Mouse (Mus musculus): ENCODE results near the gene Ints4. TPM values are rescaled to one million over a fixed set of nuclear protein-coding genes. Genes with fewer than 3 reads are reported as not detected.

Gene Ints4
- polyA plus RNA-seq, 2 experiments from 2014 or later = 46.2 to 64.2 TPM

- ATAC-seq = no peak
Measured at GRCm38 (mm10) chr7:97546462-97546861, 65.7 kb downstream of the Ints4 start.

- no peak for ATAC-seq
Measured at GRCm38 (mm10) chr7:97549301-97549700, 68.5 kb downstream of the Ints4 start.

GRCm38 (mm10) chr7:97550673-97551072, 69.9 kb downstream of the Ints4 start:
- no peak for ATAC-seq

GRCm38 (mm10) chr7:97563576-97563975, 82.8 kb downstream of the Ints4 start:
- no peak for ATAC-seq

GRCm38 (mm10) chr7:97569372-97569771, 88.6 kb downstream of the Ints4 start:
- ATAC-seq = no peak

GRCm38 (mm10) chr7:97570389-97570788, 89.6 kb downstream of the Ints4 start:
- ATAC-seq = no peak

- no peak for ATAC-seq
Measured at GRCm38 (mm10) chr7:97578361-97579066, 97.8 kb downstream of the Ints4 start.

GRCm38 (mm10) chr7:97579067-97579975, 98.6 kb downstream of the Ints4 start, which contains the start of the genes Aamdc and Rsf1:
Gene Aamdc, minus strand, starts transcription at chr7:97579497.
Gene Rsf1, plus strand, starts transcription at chr7:97579889.
- peak; percentile 76 for ATAC-seq

- peak; percentile 8 for ATAC-seq
Measured at GRCm38 (mm10) chr7:97579976-97580842, 99.5 kb downstream of the Ints4 start.

GRCm38 (mm10) chr7:97580843-97581214, 100.1 kb downstream of the Ints4 start:
- peak; percentile 72 for ATAC-seq

- ATAC-seq = no peak
Measured at GRCm38 (mm10) chr7:97588506-97588905, 107.8 kb downstream of the Ints4 start.

- ATAC-seq = no peak
Measured at GRCm38 (mm10) chr7:97590488-97590887, 109.7 kb downstream of the Ints4 start.

Other genes starting within 250 kb of the Ints4 start
- gene Usp35, start 148.9 kb upstream of the Ints4 start, polyA plus RNA-seq (2017; shearing (Covaris generic)) = 1 to 10 TPM; 1.4 to 2.7 TPM
- 1 to 10 TPM; 1.7 to 3.1 TPM for gene Kctd21, start 148.6 kb upstream of the Ints4 start, polyA plus RNA-seq (2017; shearing (Covaris generic))
- 10 to 100 TPM; 19.5 to 21.4 TPM for gene Alg8, start 109.3 kb upstream of the Ints4 start, polyA plus RNA-seq (2017; shearing (Covaris generic))
- 100 to 1,000 TPM; 159 to 178 TPM for gene Ndufc2, start 81.0 kb upstream of the Ints4 start, polyA plus RNA-seq (2017; shearing (Covaris generic))
- gene Thrsp, start 63.2 kb upstream of the Ints4 start, polyA plus RNA-seq (2017; shearing (Covaris generic)) = under 1 TPM in 1 of 2 experiments, not detected in 1; 0.84 TPM
- gene Kctd14, start 29.6 kb upstream of the Ints4 start, polyA plus RNA-seq (2017; shearing (Covaris generic)) = under 1 TPM; 0.43 to 0.94 TPM
- gene Aamdc, start 98.5 kb downstream of the Ints4 start, polyA plus RNA-seq (2017; shearing (Covaris generic)) = 10 to 100 TPM; 55.0 to 55.1 TPM
- gene Rsf1, start 98.9 kb downstream of the Ints4 start, polyA plus RNA-seq (2017; shearing (Covaris generic)) = 10 to 100 TPM; 25.3 to 27.5 TPM
- 10 to 100 TPM; 80.8 to 90.1 TPM for gene Clns1a, start 215.7 kb downstream of the Ints4 start, polyA plus RNA-seq (2017; shearing (Covaris generic))